Mouse (Mus musculus): ENCODE measurements around the gene Lrmda.

- TF ChIP-seq CTCF (IDR thresholded peaks at IDR 0.05; ENCODE audit: low read depth) = no peak
- no peak for TF ChIP-seq EP300 (IDR thresholded peaks at IDR 0.05; ENCODE audit: low read depth)
These were observed 179.3 kb downstream of the Lrmda start for GRCm38 (mm10) chr14:22198641-22199425.

Data from heart, postnatal 0 days (tissue).